Comparison of ENCODE assay signal across 1 mouse cellular context in the genomic region with DNA sequence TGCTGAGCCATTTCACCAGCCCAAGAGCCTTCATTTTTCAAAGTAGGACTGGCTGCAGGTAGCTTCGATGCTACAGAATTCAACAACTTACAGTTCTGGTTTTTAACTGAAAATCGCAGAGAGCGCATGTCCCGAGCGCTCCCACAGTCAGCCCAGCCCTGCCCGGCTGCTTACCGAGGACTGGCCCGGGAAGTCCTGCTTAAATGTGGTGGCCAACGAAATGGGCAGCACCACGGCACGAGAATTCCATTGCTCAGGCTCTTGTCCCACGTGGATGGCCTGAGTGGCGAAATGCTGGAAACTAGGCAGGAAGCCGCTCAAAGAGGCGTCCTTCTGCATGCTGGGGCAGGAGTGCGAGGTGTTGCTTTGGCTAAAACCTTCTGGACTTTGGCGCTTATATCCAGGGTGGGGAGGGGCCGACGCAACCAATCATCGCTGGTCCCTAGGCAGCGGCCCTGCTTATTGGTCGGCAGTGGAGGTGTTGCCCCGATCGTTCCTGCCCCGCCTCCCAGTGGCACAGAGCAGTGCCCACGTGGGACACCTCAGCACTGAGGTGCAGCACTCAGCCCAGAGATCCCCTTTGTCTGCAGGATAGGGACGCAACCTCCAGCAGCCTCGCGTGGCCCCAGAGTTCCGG.
A peak's percentile ranks its signal among the peaks of the same experiment; 100 is the strongest.
TF ChIP-seq lines count a peak whose summit lies in the region.

Gene Cth, minus strand, starts transcription at position 386 of the 637 bp plus-strand sequence.

TF ChIP-seq in MEL, 35 proteins besides CTCF, POLR2A, EP300 and RAD21 (continued from another document):
- TF ChIP-seq USF2 (IDR thresholded peaks at IDR 0.05; ENCODE audit: borderline replicate concordance in 1 of 2, insufficient read depth in 1 of 2, low read depth in 1 of 2, low read length in 2 of 2): 0 out of 4 replicates have a peak, but pooled peaks of 1 of the 2 experiments have one; percentile 30
- TF ChIP-seq GABPA (IDR thresholded peaks at IDR 0.05; ENCODE audit: low read depth, low read length): no peak
- TF ChIP-seq NRF1 (IDR thresholded peaks at IDR 0.05; ENCODE audit: insufficient read depth, low read depth, low read length, poor library complexity, severe bottlenecking): no peak
- TF ChIP-seq MYB (IDR thresholded peaks at IDR 0.05; ENCODE audit: low read depth, low read length): no peak
- TF ChIP-seq E2F4 (IDR thresholded peaks at IDR 0.05; ENCODE audit: borderline replicate concordance, low read depth, low read length): no peak
- peak; percentile 96 for TF ChIP-seq ZMIZ1 (IDR thresholded peaks at IDR 0.05; ENCODE audit: low read depth, low read length)
- peak; percentile 95 for TF ChIP-seq TBP (IDR thresholded peaks at IDR 0.05; ENCODE audit: low read depth, low read length)
- no peak; the same call in none of the 2 replicates for TF ChIP-seq SIN3A (IDR thresholded peaks at IDR 0.05; ENCODE audit: low read length)
- TF ChIP-seq GATA1 (IDR thresholded peaks at IDR 0.05; ENCODE audit: low read depth, low read length): no peak
- no peak for TF ChIP-seq UBTF (IDR thresholded peaks at IDR 0.05; ENCODE audit: borderline replicate concordance, insufficient read depth, low read depth, low read length)
- TF ChIP-seq KAT2A (conservative IDR thresholded peaks at IDR 0.05; ENCODE audit: low read depth, low read length): no peak
- TF ChIP-seq ZC3H11A (IDR thresholded peaks at IDR 0.05; ENCODE audit: low read depth, low read length): no peak
- TF ChIP-seq ZKSCAN1 (IDR thresholded peaks at IDR 0.05; ENCODE audit: low read depth, low read length): no peak
- no peak for TF ChIP-seq SMC3 (IDR thresholded peaks at IDR 0.05; ENCODE audit: low read depth, low read length)
- TF ChIP-seq MEF2A (IDR thresholded peaks at IDR 0.05; ENCODE audit: extremely low read depth, insufficient replicate concordance, low read depth, low read length, poor library complexity, severe bottlenecking): no peak
- TF ChIP-seq JUND (IDR thresholded peaks at IDR 0.05; ENCODE audit: low read depth, low read length): no peak
- TF ChIP-seq NELFE (IDR thresholded peaks at IDR 0.05; ENCODE audit: low read depth, low read length): peak; percentile 95
- TF ChIP-seq TCF12 (IDR thresholded peaks at IDR 0.05; ENCODE audit: low read depth, low read length): peak; percentile 44
- TF ChIP-seq MXI1 (IDR thresholded peaks at IDR 0.05; ENCODE audit: low read depth, low read length): peak; percentile 95
- TF ChIP-seq ZNF384 (IDR thresholded peaks at IDR 0.05; ENCODE audit: low read depth, low read length): no peak
- no peak for TF ChIP-seq MAZ (IDR thresholded peaks at IDR 0.05; ENCODE audit: low read depth, low read length)
- TF ChIP-seq MAX (IDR thresholded peaks at IDR 0.05; ENCODE audit: low read length): peak; percentile 73
